Mouse (Mus musculus) ES-E14 (cell line): ENCODE measurements at regions not wholly inside any gene's neighbourhood (a gene's known extent, or its start where the extent isn't known, plus 50 kb on each side); places are given as distances from the start of the nearest gene placed in this dataset.

ENCODE experiments used
- CHD2 ChIP-seq: IDR thresholded peaks from 2 replicates; pipeline ENCODE4 v1.6.1; 2014; ENCODE audit warnings: mild to moderate bottlenecking, low read depth, low read length, inconsistent platforms
- HCFC1 ChIP-seq: IDR thresholded peaks from 2 replicates; pipeline ENCODE4 v1.6.1; 2012; ENCODE audit warnings: low read length, inconsistent platforms, borderline replicate concordance; ENCODE audit not compliant: insufficient read depth
- MAFK ChIP-seq: IDR thresholded peaks from 2 replicates; pipeline ENCODE4 v1.6.1; 2014; ENCODE audit warnings: mild to moderate bottlenecking, low read depth, low read length, inconsistent platforms; ENCODE audit not compliant: insufficient read depth
- ZC3H11A ChIP-seq: IDR thresholded peaks from 2 replicates; pipeline ENCODE4 v1.6.1; 2012; ENCODE audit warnings: low read depth, mild to moderate bottlenecking, inconsistent platforms, low read length, borderline replicate concordance
- ZNF384 ChIP-seq: IDR thresholded peaks from 2 replicates; pipeline ENCODE4 v1.6.1; 2012; ENCODE audit warnings: low read depth, low read length, inconsistent platforms

- TF ChIP-seq CHD2: no peak
- no peak for TF ChIP-seq HCFC1
- no peak for TF ChIP-seq ZC3H11A
- no peak for TF ChIP-seq ZNF384
- no peak for TF ChIP-seq MAFK
Observed at GRCm38 (mm10) chr1:31678586-31678985, 455.9 kb downstream of the Pih1d3 start.
